ENCODE assay signal across 20 mouse cellular contexts in the genomic region with DNA sequence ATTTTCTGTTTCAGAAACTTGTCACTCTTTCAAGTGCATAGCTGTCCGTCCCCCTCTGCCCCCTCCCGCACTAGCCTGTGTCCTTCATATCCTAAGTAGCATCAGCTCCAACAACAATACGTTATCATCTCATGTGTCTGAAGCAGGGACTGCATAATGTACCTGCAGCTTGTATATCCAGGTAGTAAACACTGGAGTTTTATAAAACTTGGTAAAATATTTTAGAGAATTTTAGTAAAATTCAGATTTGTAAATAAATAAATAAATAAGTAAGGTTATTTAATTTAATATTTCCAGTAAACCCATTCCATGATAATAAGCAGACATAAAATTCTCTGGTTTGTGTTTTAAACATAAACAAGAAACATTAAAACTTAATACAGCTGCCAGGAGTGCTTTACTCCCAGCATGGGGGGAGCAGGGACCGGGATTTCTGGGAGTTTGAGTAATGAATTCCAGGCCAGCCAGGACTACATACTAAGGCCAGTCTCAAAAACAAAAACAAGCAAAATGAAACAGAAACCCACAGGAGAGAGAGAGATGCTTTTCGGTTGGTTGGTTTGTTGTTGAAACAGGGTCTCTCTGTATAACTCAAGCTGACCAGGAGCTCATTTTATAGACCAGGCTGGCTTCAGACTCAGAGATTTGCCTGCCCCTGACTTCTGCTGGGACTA.
DNase-seq lines count a peak whose midpoint lies in the region; ATAC-seq and TF ChIP-seq lines count a peak whose summit lies in the region.
"Had no signal": no experiment of that assay in that cellular context is flagged by ENCODE, and none has a peak within 500 bp of the region (broad histone marks: within the 10 kb centered on the region; RNA-seq: fewer than 3 reads in every experiment).

No protein-coding gene starts in this region.

- 72% methylated on average over 5 of the region's 5 CpGs for WGBS in heart, embryonic 10.5 days
- 55% methylated on average over 5 of the region's 5 CpGs for WGBS in embryonic facial prominence, embryonic 15.5 days
- 45% methylated on average over 5 of the region's 5 CpGs for WGBS in limb, embryonic 11.5 days

- no peak overlapping the region for H3K4me2 ChIP-seq in embryonic facial prominence, embryonic 15.5 days (replicated peaks)
- no peak overlapping the region for H3K4me2 ChIP-seq in limb, embryonic 11.5 days (ENCODE audit: low read depth, severe bottlenecking)
- H3K4me2 ChIP-seq: liver, embryonic 15.5 days; midbrain, embryonic 13.5 days; stomach, embryonic 15.5 days had no signal

- peak; percentile 76 for DNase-seq in heart, adult 11 months
- DNase-seq in heart, embryonic 10.5 days (ENCODE audit: low spot score): no peak
- no peak for DNase-seq in layer of hippocampus, adult 2 months (ENCODE audit: low spot score in 2 of 2)
- no peak for DNase-seq in layer of hippocampus, adult 9-11 months
- peak; percentile 56 for DNase-seq in limb, embryonic 11.5 days (ENCODE audit: low spot score)
- DNase-seq in MN1 (ENCODE audit: low spot score): no peak
- no peak for DNase-seq in spleen, adult 18-20 months
- DNase-seq: adrenal gland, adult 8-10 months; cerebellum, adult 9-11 months; heart, adult 18-20 months; heart, postnatal 4 days; kidney, postnatal 14 days; right cerebral cortex, postnatal 14 days; thymus, adult 2 months had no signal

- no peak overlapping the region for H3K4me3 ChIP-seq in heart, embryonic 10.5 days
- H3K4me3 ChIP-seq in layer of hippocampus, adult 2 months: no peak overlapping the region
- no peak overlapping the region for H3K4me3 ChIP-seq in embryonic facial prominence, embryonic 15.5 days (replicated peaks)
- no peak overlapping the region for H3K4me3 ChIP-seq in limb, embryonic 11.5 days (ENCODE audit: low read depth, low read length)
- H3K4me3 ChIP-seq: liver, embryonic 15.5 days; midbrain, embryonic 13.5 days; stomach, embryonic 15.5 days had no signal

- peaks cover 8% of the 10 kb centered on the region for H3K4me1 ChIP-seq in heart, embryonic 10.5 days
- 0 out of 2 replicates have a peak, but pooled peaks cover 7% of the 10 kb centered on the region for H3K4me1 ChIP-seq in embryonic facial prominence, embryonic 15.5 days
- peaks cover 18% of the 10 kb centered on the region for H3K4me1 ChIP-seq in limb, embryonic 11.5 days (ENCODE audit: control insufficient read depth, insufficient read depth, low read length)
- H3K4me1 ChIP-seq: liver, embryonic 15.5 days; stomach, embryonic 15.5 days had no signal

- no peak for ATAC-seq in embryonic facial prominence, embryonic 15.5 days (ENCODE audit: insufficient number of reproducible peaks, low FRiP score, low TSS enrichment, low read depth)
- peak; percentile 67; the same call in 1 of the 2 replicates for ATAC-seq in limb, embryonic 11.5 days (ENCODE audit: insufficient number of reproducible peaks, low FRiP score, low TSS enrichment, low read depth)
- ATAC-seq: intestine, postnatal 0 days; midbrain, embryonic 13.5 days; Patski had no signal

- TF ChIP-seq CTCF in layer of hippocampus, adult 2 months (conservative IDR thresholded peaks at IDR 0.05): no peak

- H3K27me3 ChIP-seq in heart, embryonic 10.5 days (ENCODE audit: insufficient read depth, poor library complexity, severe bottlenecking): no peaks in the 10 kb centered on the region
- no peaks in the 10 kb centered on the region for H3K27me3 ChIP-seq in embryonic facial prominence, embryonic 15.5 days
- H3K27me3 ChIP-seq in limb, embryonic 11.5 days (ENCODE audit: control insufficient read depth, insufficient read depth, low read length): no peaks in the 10 kb centered on the region
- H3K27me3 ChIP-seq: liver, embryonic 15.5 days; Patski; stomach, embryonic 15.5 days had no signal

- H3K36me3 ChIP-seq in heart, embryonic 10.5 days: no peaks in the 10 kb centered on the region
- H3K36me3 ChIP-seq in embryonic facial prominence, embryonic 15.5 days: no peaks in the 10 kb centered on the region
- H3K36me3 ChIP-seq in limb, embryonic 11.5 days (ENCODE audit: control insufficient read depth, insufficient read depth, low read length): no peaks in the 10 kb centered on the region
- H3K36me3 ChIP-seq: liver, embryonic 15.5 days; stomach, embryonic 15.5 days had no signal

- H3K27ac ChIP-seq in heart, embryonic 10.5 days: no peak overlapping the region
- H3K27ac ChIP-seq in layer of hippocampus, adult 2 months: peak overlapping the region; percentile 89
- H3K27ac ChIP-seq in embryonic facial prominence, embryonic 15.5 days (replicated peaks): 0 out of 2 replicates have a peak overlapping the region, but pooled peaks have one; percentile 11
- H3K27ac ChIP-seq in limb, embryonic 11.5 days (replicated peaks; ENCODE audit: low read depth, low read length): peak overlapping the region; percentile 48; the same call in 1 of the 2 replicates
- H3K27ac ChIP-seq: liver, embryonic 15.5 days; midbrain, embryonic 13.5 days; stomach, embryonic 15.5 days had no signal

- no peaks in the 10 kb centered on the region for H3K9me3 ChIP-seq in heart, embryonic 10.5 days
- H3K9me3 ChIP-seq in embryonic facial prominence, embryonic 15.5 days (replicated peaks): no peaks in the 10 kb centered on the region
- no peaks in the 10 kb centered on the region for H3K9me3 ChIP-seq in limb, embryonic 11.5 days (ENCODE audit: control insufficient read depth, low read length)
- H3K9me3 ChIP-seq: liver, embryonic 15.5 days; midbrain, embryonic 13.5 days; stomach, embryonic 15.5 days had no signal

- no peak overlapping the region for H3K9ac ChIP-seq in embryonic facial prominence, embryonic 15.5 days
- no peak overlapping the region for H3K9ac ChIP-seq in limb, embryonic 11.5 days (ENCODE audit: low read length)
- H3K9ac ChIP-seq: liver, embryonic 15.5 days; midbrain, embryonic 13.5 days; stomach, embryonic 15.5 days had no signal

Comparison
In these comparisons a context has a peak if more than half of its experiments do, and no peak if none do; other contexts are left out.
1. DNase-seq: peak in heart, adult 11 months (single experiment) and limb, embryonic 11.5 days (single experiment); none in heart, embryonic 10.5 days (single experiment), layer of hippocampus, adult 2 months (0 of 2), layer of hippocampus, adult 9-11 months (single experiment), MN1 (single experiment) and spleen, adult 18-20 months (0 of 2).